Mouse (Mus musculus) T-helper 2 cell (primary cell): Measurements from ENCODE around the gene Cfap73.

Source experiments
- in situ Hi-C: fragments of 300-600 bp; cut with MboI, MseI; formaldehyde crosslinking; loops from one replicate; pipeline ENCODE4 v1.15.1; 2025; ENCODE audit warnings: high pct_unique_total_duplicates

Gene Cfap73

GRCm38 (mm10) chr5:120634131-120634530 lies at the start of gene Cfap73:
Gene Cfap73, minus strand, starts transcription at chr5:120634235.
- in situ Hi-C loops, result no loop called here

GRCm38 (mm10) chr5:120682982-120683771 lies 49.1 kb upstream of the Cfap73 start:
- in situ Hi-C loops, result no loop called here

DNA sequence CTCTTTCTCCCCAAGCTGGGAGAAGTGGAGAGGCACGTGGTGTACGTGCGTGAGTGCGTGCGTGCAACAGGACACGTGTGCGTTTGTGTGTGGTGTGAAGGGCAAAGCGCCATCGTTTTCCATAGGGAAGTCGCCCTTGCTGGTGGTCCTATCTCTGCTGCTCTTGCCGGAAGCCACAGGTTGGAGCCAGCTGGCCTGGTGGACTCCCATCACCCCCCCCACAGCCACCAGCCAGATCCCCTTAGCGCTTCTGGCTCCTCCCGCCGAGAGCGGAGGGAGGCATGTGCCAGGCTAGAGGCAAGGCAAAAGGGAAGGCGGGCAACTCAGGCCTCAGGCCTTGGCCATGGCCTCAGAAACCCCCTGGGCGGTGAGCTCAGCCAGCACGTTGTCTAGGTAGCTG lies 46.9 kb upstream of the Cfap73 start:
- in situ Hi-C loops, result no loop called here

DNA sequence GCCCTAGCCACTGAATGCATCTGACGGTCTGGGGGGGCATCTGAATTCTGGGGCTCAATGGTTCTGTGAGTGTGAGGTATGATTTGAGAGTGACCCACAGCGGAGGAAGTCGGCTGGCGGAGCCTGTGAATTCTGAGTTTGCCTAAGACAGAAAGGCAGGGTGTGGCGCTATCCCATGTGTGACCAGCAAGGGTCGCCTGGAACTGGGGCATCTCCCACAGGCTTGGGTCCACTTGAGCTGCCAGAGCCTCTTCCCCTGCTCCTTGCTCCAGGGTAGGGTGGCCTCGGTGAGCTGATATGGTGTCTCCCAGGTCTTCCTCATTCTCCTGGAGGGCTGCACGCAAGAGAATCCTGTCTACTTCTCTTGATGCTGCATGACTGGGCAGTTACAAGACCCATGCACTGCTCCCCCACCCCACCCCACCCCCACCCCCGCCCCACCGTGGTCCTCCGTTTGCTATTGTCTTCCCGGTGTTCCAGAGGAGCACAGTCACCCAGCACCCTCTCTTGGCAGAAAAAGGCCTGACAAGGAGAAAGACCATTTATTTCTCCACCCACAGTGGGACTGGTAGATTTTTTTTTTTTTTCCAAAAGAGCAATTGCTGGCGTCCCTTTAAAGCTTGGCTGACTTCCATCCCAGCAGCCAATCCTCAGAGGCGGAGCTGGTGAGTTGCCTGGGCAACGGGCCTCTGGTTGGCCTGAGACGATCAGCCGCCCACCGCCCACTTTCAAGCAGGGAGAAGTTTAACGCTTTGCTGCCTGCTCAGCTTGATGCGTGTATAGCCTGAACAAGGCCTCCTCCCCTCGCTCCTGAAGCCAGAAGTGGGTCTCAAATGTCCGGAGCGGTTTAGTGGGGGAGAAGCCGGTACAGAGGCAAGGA lies 45.9 kb upstream of the Cfap73 start:
- in situ Hi-C loops, result loop anchor here (5.0 kb wide), 1 partner anchor 32 kb away; the partner anchor contains the start of gene Dtx1

DNA sequence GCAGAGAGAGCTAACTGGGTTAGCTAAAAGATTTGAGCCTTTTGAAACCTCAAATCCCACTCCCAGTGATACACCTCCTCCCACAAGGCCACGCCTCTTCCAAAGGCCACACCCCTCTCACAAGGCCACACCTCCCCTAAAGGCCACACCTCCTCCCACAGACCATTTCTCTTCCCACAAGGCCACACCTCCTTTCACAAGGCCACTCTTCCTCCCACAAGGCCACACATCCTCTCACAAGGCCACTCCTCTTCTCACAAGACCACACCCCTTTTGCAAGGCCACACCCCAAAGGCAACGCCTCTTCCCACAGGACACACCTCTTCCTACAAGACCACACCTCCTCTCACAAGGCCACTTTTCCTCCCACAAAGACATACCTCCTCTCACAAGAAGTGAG lies 43.5 kb upstream of the Cfap73 start:
- in situ Hi-C loops, result loop anchor here (5.0 kb wide), 1 partner anchor 35 kb away; the partner anchor contains the start of gene Dtx1

DNA sequence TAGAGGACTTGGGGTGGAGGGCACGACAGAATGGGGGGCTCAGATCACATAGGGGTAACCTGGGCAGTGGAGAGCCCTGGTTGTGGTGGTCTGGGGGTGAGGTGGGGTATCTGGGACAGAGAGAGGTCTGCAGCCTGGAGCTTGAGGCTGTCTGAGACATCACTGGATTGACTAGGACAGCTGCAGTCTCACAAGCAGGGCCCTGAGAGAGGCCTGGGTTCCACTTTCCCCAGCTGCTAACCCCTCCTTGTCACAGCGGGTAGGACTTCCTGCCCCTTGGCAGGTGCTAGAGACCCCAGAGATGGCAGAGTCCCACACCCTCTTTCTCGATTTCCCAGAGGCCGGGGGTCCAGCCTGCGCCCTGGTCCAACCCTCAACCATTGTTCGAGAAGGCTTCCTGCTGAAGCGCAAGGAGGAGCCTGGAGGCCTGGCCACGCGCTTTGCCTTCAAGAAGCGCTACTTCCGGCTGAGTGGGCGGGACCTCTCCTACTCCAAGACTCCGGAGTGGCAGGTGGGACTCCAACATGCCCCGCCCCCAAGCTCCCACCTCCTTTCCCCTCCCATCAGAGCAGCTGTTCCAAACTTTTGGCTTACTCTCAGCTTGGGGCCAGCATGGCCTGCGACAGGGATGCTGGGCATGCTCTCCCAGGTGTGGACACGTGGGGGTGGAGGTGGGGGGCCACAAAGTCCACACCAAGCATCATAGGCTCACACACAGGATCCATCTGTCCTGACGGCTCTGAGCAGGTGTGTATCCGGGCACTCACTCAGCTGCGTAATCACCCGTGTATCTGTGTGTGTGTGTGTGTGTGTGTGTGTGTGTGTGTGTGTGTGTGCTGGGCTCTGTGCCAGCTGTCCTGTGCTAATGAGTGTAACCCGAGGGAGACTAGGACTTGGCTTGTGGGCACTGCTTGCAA lies 40.5 kb upstream of the Cfap73 start:
- in situ Hi-C loops, result loop anchor here (5.0 kb wide), 1 partner anchor 38 kb away; the partner anchor contains the start of gene Dtx1

DNA sequence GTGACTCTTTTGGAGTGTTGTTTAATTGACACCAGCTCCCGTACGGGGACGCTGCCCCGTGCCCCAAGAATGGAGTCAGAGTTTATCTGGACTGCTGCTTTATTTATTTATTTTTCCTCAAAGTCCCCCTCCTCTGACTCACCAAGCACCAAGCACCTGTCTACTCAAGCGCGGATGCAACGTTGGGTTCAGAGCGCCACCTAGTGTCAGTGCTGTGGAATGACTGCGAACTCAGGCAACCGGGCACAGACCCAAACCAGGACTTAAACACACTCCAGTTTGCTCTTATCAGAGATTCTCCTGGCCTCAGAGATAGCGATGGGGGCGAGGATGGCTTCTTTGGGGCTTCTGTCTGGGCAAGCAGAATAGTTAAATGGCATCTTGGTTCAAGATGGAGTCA lies 39.6 kb upstream of the Cfap73 start:
- in situ Hi-C loops, result no loop called here

- in situ Hi-C loops, result no loop called here
These were observed 37.8 kb upstream of the Cfap73 start for GRCm38 (mm10) chr5:120671865-120672264.

DNA sequence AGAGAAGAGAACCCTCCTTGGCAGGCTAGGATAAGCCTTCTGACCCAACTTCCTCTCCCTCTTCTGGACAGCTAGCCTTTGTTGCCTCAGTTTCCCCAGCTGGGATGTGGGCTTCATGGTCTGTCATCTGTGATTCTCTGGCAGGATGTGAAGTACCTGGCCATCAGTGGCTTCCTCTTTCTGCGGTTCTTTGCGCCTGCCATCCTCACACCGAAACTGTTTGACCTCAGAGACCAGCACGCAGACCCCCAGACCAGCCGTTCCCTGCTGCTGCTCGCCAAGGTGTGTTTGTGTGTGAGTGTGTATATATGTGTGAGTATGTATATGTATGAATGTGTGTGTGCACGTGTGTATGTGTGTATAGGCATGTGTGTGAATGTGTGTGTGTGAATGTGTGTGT lies 36.1 kb upstream of the Cfap73 start:
- in situ Hi-C loops, result no loop called here

- in situ Hi-C loops, result loop anchor here (5.0 kb wide), 1 partner anchor 41 kb away; no protein-coding TSS in a partner anchor
These were observed 34.7 kb upstream of the Cfap73 start for GRCm38 (mm10) chr5:120668761-120669160.

DNA sequence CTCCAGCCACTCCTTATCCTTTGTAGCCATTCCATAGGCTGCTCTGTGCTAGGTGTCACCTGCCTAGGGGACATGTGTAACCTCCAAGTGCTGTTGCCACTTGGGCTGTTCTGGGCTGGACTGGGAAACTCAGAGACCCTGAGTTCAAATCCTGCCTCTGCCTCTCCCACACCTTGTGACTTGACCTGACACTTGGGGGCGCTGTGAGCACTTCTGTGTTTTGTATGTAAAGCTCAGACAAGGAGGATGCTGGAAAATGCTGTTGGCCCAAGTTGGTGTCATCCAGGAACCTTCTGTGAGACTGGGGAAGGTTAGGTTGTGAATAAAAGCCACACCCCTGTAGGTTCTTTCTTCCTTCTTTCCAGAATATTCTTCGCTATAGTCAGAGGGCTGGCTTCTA lies 30.9 kb upstream of the Cfap73 start:
- in situ Hi-C loops, result loop anchor here (5.0 kb wide), 1 partner anchor 38 kb away; no protein-coding TSS in a partner anchor

GRCm38 (mm10) chr5:120660816-120661215 lies 26.8 kb upstream of the Cfap73 start:
- in situ Hi-C loops, result no loop called here

- in situ Hi-C loops, result no loop called here
These were observed 22.3 kb upstream of the Cfap73 start for GRCm38 (mm10) chr5:120656281-120656751.

DNA sequence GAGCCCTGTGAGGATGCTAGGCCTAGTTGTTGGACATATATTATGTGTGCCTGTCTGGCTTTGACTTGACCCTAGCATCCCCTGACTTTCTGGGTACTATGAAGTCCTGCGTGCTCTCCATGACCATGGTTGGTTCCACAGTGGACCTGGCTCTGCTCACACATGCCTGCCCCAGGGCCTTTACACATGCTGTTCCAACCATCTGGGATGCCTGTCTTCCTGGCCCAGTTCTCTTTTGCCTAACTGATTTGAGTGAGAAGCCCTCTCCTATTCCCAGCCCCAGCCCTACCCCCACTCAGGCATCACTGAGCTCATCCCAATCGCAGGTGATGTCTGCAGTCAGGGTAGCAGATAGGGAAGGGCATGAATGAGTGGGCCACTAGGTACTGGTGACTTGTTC lies 19.8 kb upstream of the Cfap73 start:
- in situ Hi-C loops, result no loop called here

- in situ Hi-C loops, result no loop called here
These were observed 19.1 kb upstream of the Cfap73 start for GRCm38 (mm10) chr5:120652915-120653701.

GRCm38 (mm10) chr5:120651230-120651629 lies 17.2 kb upstream of the Cfap73 start:
- in situ Hi-C loops, result no loop called here

- in situ Hi-C loops, result no loop called here
These were observed 15.9 kb upstream of the Cfap73 start for GRCm38 (mm10) chr5:120649938-120650337.

- in situ Hi-C loops, result no loop called here
These were observed 15.4 kb upstream of the Cfap73 start for GRCm38 (mm10) chr5:120649374-120649933.

- in situ Hi-C loops, result no loop called here
These were observed 14.7 kb upstream of the Cfap73 start, which contains the start of gene Rasal1 for GRCm38 (mm10) chr5:120648569-120649373. Gene Rasal1, plus strand, starts transcription at chr5:120648812.
